Mouse (Mus musculus) intestine, postnatal 0 days (tissue): ENCODE results near the gene Hivep2. TPM values are rescaled to one million over a fixed set of nuclear protein-coding genes. Genes with fewer than 3 reads are reported as not detected.
A peak's percentile ranks its signal among the peaks of the same experiment; 100 is the strongest.

Experiments used
- ATAC-seq: fragments of 200-750 bp; cut with Nextera tagmentation; 2 replicates; pipeline ENCODE4 v1.8.0; 2017; ENCODE audit warnings: mild to moderate bottlenecking, moderate TSS enrichment, moderate library complexity
- H3K27ac ChIP-seq: fragments of 300-500 bp; sonication (generic); 2 replicates; pipeline ENCODE4 v1.5.1; 2014; ENCODE audit warnings: mild to moderate bottlenecking, low read depth, low read length, moderate library complexity
- H3K27me3 ChIP-seq: fragments of 300-500 bp; sonication (generic); replicated peaks from 2 replicates; pipeline ENCODE4 v1.6.1; 2014; ENCODE audit warnings: low read length, mixed read lengths; ENCODE audit not compliant: control insufficient read depth, insufficient read depth
- H3K36me3 ChIP-seq: fragments of 300-500 bp; sonication (generic); 2 replicates; pipeline ENCODE4 v1.6.1; 2014; ENCODE audit warnings: mild to moderate bottlenecking, moderate library complexity; ENCODE audit not compliant: control insufficient read depth, insufficient read depth
- H3K4me1 ChIP-seq: fragments of 300-500 bp; sonication (generic); replicated peaks from 2 replicates; pipeline ENCODE4 v1.6.1; 2014; ENCODE audit warnings: antibody characterized with exemption, low read length, mixed read lengths; ENCODE audit not compliant: control insufficient read depth, insufficient read depth
- H3K4me2 ChIP-seq: fragments of 300-500 bp; sonication (generic); replicated peaks from 2 replicates; pipeline ENCODE4 v1.6.1; 2014; ENCODE audit warnings: low read depth, mild to moderate bottlenecking, moderate library complexity
- H3K4me3 ChIP-seq: fragments of 300-500 bp; sonication (generic); 2 replicates; pipeline ENCODE4 v1.5.1; 2014; ENCODE audit warnings: low read depth, low read length
- H3K9ac ChIP-seq: fragments of 300-500 bp; sonication (generic); 2 replicates; pipeline ENCODE4 v1.6.1; 2014; ENCODE audit warnings: mild to moderate bottlenecking, low read depth, low read length
- H3K9me3 ChIP-seq: fragments of 300-500 bp; sonication (generic); 2 replicates; pipeline ENCODE4 v1.6.1; 2016; ENCODE audit warnings: mixed run types; ENCODE audit not compliant: control insufficient read depth
- CTCF ChIP-seq: sonication (generic); IDR thresholded peaks from 2 replicates; pipeline ENCODE4 v1.5.1; 2016; ENCODE audit warnings: low read depth, mild to moderate bottlenecking, control low read depth, antibody characterized with exemption, moderate library complexity
- WGBS: fragments of 180-500 bp; shearing (Covaris S2); extraction: QIAGEN DNeasy Blood & Tissue Kit; methylation state at CpG from one replicate; pipeline ENCODE4 v1.1.7; 2014; 5-methylcytosine and 5-hydroxymethylcytosine counted together
- polyA plus RNA-seq: library from polyadenylated mRNA; unstranded; fragments of >200 nt; fragmentation: Nextera tagmentation; extraction: Ambion mirVana; gene quantifications from 2 replicates; pipeline ENCODE4 v1.2.1, GENCODE M21; 2015

Gene Hivep2
- polyA plus RNA-seq, 1 experiment from 2014 or later, result 3.5 TPM

DNA sequence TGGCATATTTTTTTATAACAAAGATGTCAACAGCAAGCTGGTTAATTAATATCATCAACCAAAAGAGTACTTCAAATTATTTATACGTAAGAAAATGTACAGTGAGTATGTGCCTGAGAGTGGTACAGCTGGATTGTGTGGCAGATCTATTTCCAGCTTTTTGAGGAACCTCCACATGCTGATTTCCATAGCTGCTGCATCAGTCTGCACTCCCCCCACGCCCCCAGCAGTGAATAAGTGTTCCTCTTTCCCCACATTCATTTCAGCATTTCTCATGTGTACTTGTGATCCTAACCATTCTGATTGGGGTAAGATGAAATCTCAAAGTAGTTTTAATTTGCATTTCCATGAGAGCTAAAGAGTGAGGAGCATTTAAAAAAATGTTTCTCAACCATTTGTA lies 30.2 kb upstream of the Hivep2 start:
- H3K27me3 ChIP-seq, result no peaks in the 10 kb centered on the region
- H3K4me3 ChIP-seq, result no peak overlapping the region
- H3K36me3 ChIP-seq, result no peaks in the 10 kb centered on the region
- ATAC-seq, result no peak
- no peak overlapping the region for H3K4me2 ChIP-seq
- H3K27ac ChIP-seq, result no peak overlapping the region
- 71% methylated on average over 2 of the region's 2 CpGs for WGBS
- no peak for TF ChIP-seq CTCF
- H3K9ac ChIP-seq, result no peak overlapping the region
- H3K4me1 ChIP-seq, result no peaks in the 10 kb centered on the region
- H3K9me3 ChIP-seq, result no peaks in the 10 kb centered on the region

DNA sequence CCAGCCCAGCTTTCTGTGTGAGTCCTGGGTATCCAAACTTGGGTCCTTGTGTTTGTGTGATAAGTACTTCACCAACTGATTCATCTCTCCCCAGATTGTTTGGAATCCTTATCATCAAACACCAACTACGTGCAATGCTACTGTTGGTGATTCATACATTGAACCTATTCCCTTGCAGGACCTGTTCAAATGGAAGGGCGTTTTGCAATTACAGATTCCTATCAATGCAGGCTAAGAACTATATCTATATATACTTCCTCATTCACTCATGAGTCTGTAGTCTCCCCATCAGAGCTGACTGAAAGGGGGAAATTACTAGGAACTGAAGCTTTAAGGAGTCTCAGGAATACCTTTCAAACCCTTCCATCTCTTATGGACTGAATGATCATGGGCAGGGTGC lies 24.5 kb upstream of the Hivep2 start:
- WGBS, result 53% methylated on average over 2 of the region's 2 CpGs

DNA sequence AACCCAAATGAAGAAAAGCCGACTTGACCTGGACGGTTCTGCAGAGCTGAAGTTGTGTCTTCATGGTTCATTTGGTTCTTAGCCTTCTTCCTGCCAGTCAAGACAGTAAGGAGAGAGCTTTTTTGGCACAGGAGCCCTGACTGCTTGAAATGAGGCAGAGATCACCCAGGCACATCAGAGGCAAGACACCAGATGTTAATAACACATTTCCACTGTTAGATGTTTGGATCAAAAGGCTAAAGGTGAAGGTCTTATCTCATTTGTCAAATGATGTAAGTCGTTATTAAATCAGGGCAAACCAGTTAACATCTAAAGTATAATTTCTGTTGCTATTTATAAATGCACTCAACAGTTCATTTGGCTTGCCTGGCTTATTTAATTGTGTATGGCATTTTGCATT lies 22.2 kb upstream of the Hivep2 start:
- Histone ChIP-seq H3K4me1 (no peaks in the 10 kb centered on the region), H3K4me3 (no peak overlapping the region), H3K9me3 (no peaks in the 10 kb centered on the region), H3K9ac (no peak overlapping the region), H3K36me3 (no peaks in the 10 kb centered on the region), H3K27ac (no peak overlapping the region), H3K27me3 (no peaks in the 10 kb centered on the region), H3K4me2 (no peak overlapping the region)
- TF ChIP-seq CTCF, result no peak
- WGBS, result 48% methylated on average over 3 of the region's 3 CpGs
- ATAC-seq, result no peak

More for the DNA sequence above, 24.5 kb upstream of the Hivep2 start:
- no peak for ATAC-seq
- Histone ChIP-seq H3K36me3 (no peaks in the 10 kb centered on the region), H3K27ac (no peak overlapping the region), H3K27me3 (no peaks in the 10 kb centered on the region), H3K9me3 (no peaks in the 10 kb centered on the region), H3K9ac (no peak overlapping the region), H3K4me3 (no peak overlapping the region), H3K4me1 (no peaks in the 10 kb centered on the region), H3K4me2 (no peak overlapping the region)
- TF ChIP-seq CTCF, result no peak

DNA sequence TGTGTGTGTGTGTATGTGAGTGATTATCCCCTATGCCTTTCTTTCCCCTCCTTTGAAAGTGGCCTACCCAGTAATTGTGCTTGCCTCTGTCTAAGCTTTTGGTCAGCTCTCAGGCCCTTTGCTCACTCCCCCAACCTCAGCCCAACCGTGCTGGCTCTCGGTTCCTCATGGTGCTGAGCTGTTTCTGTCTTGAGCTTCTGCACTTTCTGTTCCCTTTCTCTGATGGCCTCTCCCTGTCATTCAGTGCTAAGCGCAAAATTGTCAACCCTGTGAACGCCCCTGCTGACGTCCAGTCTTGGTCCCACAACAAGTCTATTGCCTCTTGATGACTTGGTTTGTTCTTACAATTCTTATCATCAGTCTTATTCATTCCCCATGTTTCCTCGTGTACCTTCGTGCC lies 19.4 kb upstream of the Hivep2 start:
- Histone ChIP-seq H3K27ac (no peak overlapping the region), H3K9ac (no peak overlapping the region), H3K36me3 (no peaks in the 10 kb centered on the region), H3K27me3 (no peaks in the 10 kb centered on the region), H3K4me2 (no peak overlapping the region), H3K4me3 (no peak overlapping the region), H3K4me1 (no peaks in the 10 kb centered on the region), H3K9me3 (no peaks in the 10 kb centered on the region)
- 56% methylated on average over 7 of the region's 7 CpGs for WGBS
- ATAC-seq, result no peak
- TF ChIP-seq CTCF, result no peak

DNA sequence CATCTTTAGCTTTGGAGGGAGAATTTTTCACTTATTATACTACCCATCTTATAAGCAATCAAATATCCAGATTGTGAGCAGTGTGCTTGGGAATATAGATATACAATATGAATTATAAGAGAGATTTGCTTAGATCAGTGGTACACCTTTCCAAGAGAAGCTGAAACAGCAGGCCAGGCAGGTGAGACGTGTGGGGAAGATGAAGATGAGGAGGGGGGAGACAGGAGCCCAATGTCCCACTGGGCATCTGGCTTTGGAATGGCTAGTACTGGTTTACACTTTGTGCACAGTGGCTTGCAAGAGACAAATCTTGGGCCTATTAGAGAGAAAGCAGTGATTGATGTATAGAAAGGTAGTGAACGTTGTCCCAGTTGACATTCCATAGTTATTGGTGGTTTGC lies 2.9 kb upstream of the Hivep2 start:
- no peak overlapping the region for H3K27ac ChIP-seq
- H3K9ac ChIP-seq, result no peak overlapping the region
- no peak overlapping the region for H3K4me2 ChIP-seq
- H3K36me3 ChIP-seq, result no peaks in the 10 kb centered on the region
- no peak overlapping the region for H3K4me3 ChIP-seq
- ATAC-seq, result no peak
- H3K27me3 ChIP-seq, result no peaks in the 10 kb centered on the region
- H3K4me1 ChIP-seq, result no peaks in the 10 kb centered on the region
- TF ChIP-seq CTCF, result no peak
- WGBS, result 80% methylated on average over 2 of the region's 2 CpGs
- no peaks in the 10 kb centered on the region for H3K9me3 ChIP-seq

DNA sequence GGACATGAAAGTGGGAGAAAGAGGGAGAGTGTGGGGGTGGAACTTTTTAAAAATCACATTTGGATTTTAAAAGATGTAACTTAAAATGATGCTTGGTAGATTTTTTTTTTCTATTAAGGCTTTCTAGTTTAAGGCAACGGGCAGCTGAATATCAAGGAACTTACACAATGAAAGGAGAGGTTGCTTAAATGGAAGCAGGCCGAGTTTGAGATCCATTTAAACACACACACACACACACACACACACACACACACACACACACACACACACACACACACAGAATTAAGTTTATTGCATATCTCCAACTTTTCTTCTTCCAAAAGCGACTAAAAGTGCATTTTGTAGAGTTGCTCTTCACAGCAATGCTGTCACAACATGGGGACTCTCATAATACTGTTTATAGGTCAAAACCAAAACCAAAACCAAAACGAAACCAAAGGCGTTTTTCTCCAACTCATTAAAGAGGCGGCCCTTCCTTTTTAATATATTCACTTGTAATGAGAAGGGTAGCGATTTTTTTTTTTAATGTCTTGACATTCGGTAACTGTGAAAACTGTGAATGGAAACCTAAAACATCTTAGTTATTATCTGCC lies 1.9 kb upstream of the Hivep2 start:
- 22% methylated on average over 8 of the region's 8 CpGs for WGBS
- no peak for TF ChIP-seq CTCF
- H3K9ac ChIP-seq, result peak overlapping the region; percentile 91
- H3K27ac ChIP-seq, result peak overlapping the region; percentile 88; the same call in 1 of the 2 replicates
- H3K27me3 ChIP-seq, result no peaks in the 10 kb centered on the region
- no peak for ATAC-seq
- no peaks in the 10 kb centered on the region for H3K4me1 ChIP-seq
- H3K4me2 ChIP-seq, result peak overlapping the region; percentile 89
- peak overlapping the region; percentile 91 for H3K4me3 ChIP-seq
- no peaks in the 10 kb centered on the region for H3K36me3 ChIP-seq
- no peaks in the 10 kb centered on the region for H3K9me3 ChIP-seq
